22 mouse cellular contexts compared by ENCODE assay signal in genomic region chr2:57593558-57593957, GRCm38 (mm10).
"Had no signal": no experiment of that assay in that cellular context is flagged by ENCODE, and none has a peak within 500 bp of the region (broad histone marks: within the 10 kb centered on the region; RNA-seq: fewer than 3 reads in every experiment).

No protein-coding gene starts in this region.

- ATAC-seq: hindbrain, embryonic 16.5 days; hindbrain, postnatal 0 days; inflammation-experienced regulatory T-cells, adult 6 months; intestine, embryonic 15.5 days; intestine, embryonic 16.5 days; intestine, postnatal 0 days had no signal

- DNase-seq: heart, postnatal 10 days; heart, postnatal 14 days; heart, postnatal 36 days; heart, postnatal 4 days; kidney, adult 11 months; kidney, adult 18-20 months; kidney, adult 2 months; kidney, adult 8-10 months; kidney, adult 9 months; kidney, postnatal 10 days; kidney, postnatal 14 days; kidney, postnatal 25 days; kidney, postnatal 36 days; kidney, postnatal 4 days; layer of hippocampus, adult 9-11 months; layer of hippocampus, postnatal 36 days had no signal
